Mouse (Mus musculus): ENCODE results near the gene Kcnk10. TPM values are rescaled to one million over a fixed set of nuclear protein-coding genes. Genes with fewer than 3 reads are reported as not detected.

Kcnk10 gene
- total and polyA plus RNA-seq, 3 experiments, result 2.4 to 7.5 (median 3.8) TPM

DNA sequence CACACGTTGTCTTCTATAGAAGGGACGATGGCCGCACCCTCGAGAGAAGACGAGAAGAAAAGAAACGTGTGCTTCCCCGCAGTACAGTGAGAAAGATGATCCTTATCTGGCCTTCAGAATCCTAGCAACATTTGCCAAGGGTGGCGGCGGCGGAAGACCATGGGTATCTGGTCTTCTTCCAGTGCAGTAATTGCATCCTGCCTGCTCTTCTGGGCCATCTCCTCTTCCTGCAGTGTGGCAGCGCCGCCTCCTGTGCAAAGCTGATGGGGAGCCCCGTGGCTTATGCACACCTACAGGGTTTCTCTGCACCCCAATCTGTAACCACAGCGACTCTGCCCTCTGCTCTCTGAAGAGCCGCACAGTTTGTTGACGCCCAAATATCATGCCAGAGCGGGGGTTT is 124.9 kb downstream of the Kcnk10 start:
- dilution Hi-C loops (cut with MboI; ENCODE audit: extremely low pct_ligation_motif_present, extremely low pct_unique_long_range_greater_than_20kb, low sequenced_read_pairs) (no loop called here), in situ Hi-C loops (cut with MboI; ENCODE audit: low pct_ligation_motif_present, low pct_unique_long_range_greater_than_20kb, low sequenced_read_pairs) (loop anchor here (10.0 kb wide), 1 partner anchor 162 kb away; no protein-coding TSS in a partner anchor)
- Histone ChIP-seq H3K36me3 (replicated peaks in 1 of 2; ENCODE audit: control insufficient read depth in 1 of 2, insufficient read depth in 1 of 2, low read length in 1 of 2) (no peaks in the 10 kb centered on the region), H3K79me2 (replicated peaks; ENCODE audit: control insufficient read depth, extremely low read depth, insufficient read depth, poor library complexity, severe bottlenecking) (no peaks in the 10 kb centered on the region), H3K4me3 (replicated peaks in 1 of 3; ENCODE audit: low read depth in 2 of 3, low read length in 2 of 3, poor library complexity in 1 of 3) (no peak overlapping the region), H3K4me2 (ENCODE audit: insufficient read depth, low read depth, poor library complexity, severe bottlenecking) (no peak overlapping the region), H3K9ac (ENCODE audit: insufficient read depth, low read depth) (no peak overlapping the region), H3K27me3 (replicated peaks) (no peaks in the 10 kb centered on the region), H3K27ac (ENCODE audit: insufficient read depth, low read depth) (no peak overlapping the region), H3K4me1 (ENCODE audit: control insufficient read depth in 1 of 2, insufficient read depth in 2 of 2) (peaks cover 3 to 7% of the 10 kb centered on the region in 2 experiments), H3K9me3 (replicated peaks; ENCODE audit: low read length) (no peaks in the 10 kb centered on the region)
- DNase-seq (ENCODE audit: extremely low read depth), result no peak
- TF ChIP-seq MXI1 (IDR thresholded peaks at IDR 0.05; ENCODE audit: low read depth, low read length) (no peak), MYC (IDR thresholded peaks at IDR 0.05; ENCODE audit: low read depth, low read length) (no peak), NELFE (IDR thresholded peaks at IDR 0.05; ENCODE audit: low read depth, low read length) (no peak), UBTF (IDR thresholded peaks at IDR 0.05; ENCODE audit: low read depth, low read length) (no peak), MAX (IDR thresholded peaks at IDR 0.05; ENCODE audit: low read length) (no peak), IRF4 (IDR thresholded peaks at IDR 0.05; ENCODE audit: low read depth, low read length) (no peak), KAT2A (IDR thresholded peaks at IDR 0.05; ENCODE audit: insufficient replicate concordance, low read length) (no peak), JUND (conservative IDR thresholded peaks at IDR 0.05; ENCODE audit: low read depth, low read length) (no peak), RCOR1 (conservative IDR thresholded peaks at IDR 0.05; ENCODE audit: low read depth, low read length) (no peak), BHLHE40 (IDR thresholded peaks at IDR 0.05; ENCODE audit: low read depth, low read length) (no peak), MEF2A (IDR thresholded peaks at IDR 0.05; ENCODE audit: borderline replicate concordance, low read depth, low read length) (no peak), ZNF384 (IDR thresholded peaks at IDR 0.05; ENCODE audit: low read depth, low read length) (no peak), ZMIZ1 (IDR thresholded peaks at IDR 0.05; ENCODE audit: low read depth, low read length) (no peak), ELF1 (IDR thresholded peaks at IDR 0.05; ENCODE audit: low read depth, low read length) (no peak), SIN3A (IDR thresholded peaks at IDR 0.05; ENCODE audit: low read length) (no peak), JUN (IDR thresholded peaks at IDR 0.05; ENCODE audit: insufficient read depth, low read depth, low read length) (no peak), EP300 (IDR thresholded peaks at IDR 0.05; ENCODE audit: low read length) (no peak), CTCF (conservative IDR thresholded peaks at IDR 0.05 in 1 of 2, IDR thresholded peaks at IDR 0.05 in 1 of 2; ENCODE audit: low read depth in 2 of 2, low read length in 2 of 2) (peak in 1 of 2 experiments; percentile 20; a peak in 2 of 4 replicates), NRF1 (IDR thresholded peaks at IDR 0.05; ENCODE audit: low read depth, low read length) (no peak), TCF12 (IDR thresholded peaks at IDR 0.05; ENCODE audit: low read depth, low read length) (no peak), MAFK (IDR thresholded peaks at IDR 0.05; ENCODE audit: insufficient replicate concordance, low read length) (no peak), ETS1 (conservative IDR thresholded peaks at IDR 0.05; ENCODE audit: low read depth, low read length) (no peak), SMC3 (IDR thresholded peaks at IDR 0.05; ENCODE audit: low read depth, low read length) (peak; percentile 32; the same call in 1 of the 2 replicates), TBP (conservative IDR thresholded peaks at IDR 0.05; ENCODE audit: low read depth, low read length) (no peak), USF2 (conservative IDR thresholded peaks at IDR 0.05; ENCODE audit: low read depth, low read length) (no peak), RAD21 (IDR thresholded peaks at IDR 0.05; ENCODE audit: low read depth, low read length) (peak; percentile 32)

Measured in CH12.LX (cell line).